Mouse (Mus musculus): ENCODE data around the gene Tmem160. TPM values are rescaled to one million over a fixed set of nuclear protein-coding genes. Genes with fewer than 3 reads are reported as not detected.

The Tmem160 gene
- polyA plus RNA-seq, 1 experiment from 2014 or later: 75.4 TPM

- ATAC-seq: no peak
- no peak overlapping the region for H3K4me3 ChIP-seq (ENCODE audit: low read depth, low read length)
- 93% methylated on average over 8 of the region's 8 CpGs for WGBS
- H3K27ac ChIP-seq (ENCODE audit: low read depth, low read length): no peak overlapping the region
- peaks cover 18% of the 10 kb centered on the region for H3K36me3 ChIP-seq (ENCODE audit: control insufficient read depth, insufficient read depth, low read length)
- no peaks in the 10 kb centered on the region for H3K27me3 ChIP-seq (replicated peaks; ENCODE audit: control insufficient read depth, insufficient read depth, low read length)
- no peak overlapping the region for H3K4me2 ChIP-seq (ENCODE audit: low read length)
- DNase-seq (ENCODE audit: low spot score): no peak
- H3K4me1 ChIP-seq (ENCODE audit: control insufficient read depth, insufficient read depth, low read length): peaks cover 5% of the 10 kb centered on the region; the same call in 1 of the 2 replicates
- no peaks in the 10 kb centered on the region for H3K9me3 ChIP-seq (replicated peaks; ENCODE audit: control insufficient read depth, low read length)
- no peak overlapping the region for H3K9ac ChIP-seq (ENCODE audit: low read length)
Observed at GRCm38 (mm10) chr7:16412220-16412896, 40.2 kb upstream of the Tmem160 start.

GRCm38 (mm10) chr7:16412930-16413329 is 39.6 kb upstream of the Tmem160 start:
- peaks cover 5% of the 10 kb centered on the region; the same call in 1 of the 2 replicates for H3K4me1 ChIP-seq (ENCODE audit: control insufficient read depth, insufficient read depth, low read length)
- ATAC-seq: no peak
- peaks cover 24% of the 10 kb centered on the region for H3K36me3 ChIP-seq (ENCODE audit: control insufficient read depth, insufficient read depth, low read length)
- no peaks in the 10 kb centered on the region for H3K9me3 ChIP-seq (replicated peaks; ENCODE audit: control insufficient read depth, low read length)
- no peak overlapping the region for H3K4me3 ChIP-seq (ENCODE audit: low read depth, low read length)
- no peak for DNase-seq (ENCODE audit: low spot score)
- no peak overlapping the region for H3K9ac ChIP-seq (ENCODE audit: low read length)
- H3K4me2 ChIP-seq (ENCODE audit: low read length): no peak overlapping the region
- H3K27ac ChIP-seq (ENCODE audit: low read depth, low read length): no peak overlapping the region
- no peaks in the 10 kb centered on the region for H3K27me3 ChIP-seq (replicated peaks; ENCODE audit: control insufficient read depth, insufficient read depth, low read length)
- 55% methylated on average over 2 of the region's 2 CpGs for WGBS

DNA sequence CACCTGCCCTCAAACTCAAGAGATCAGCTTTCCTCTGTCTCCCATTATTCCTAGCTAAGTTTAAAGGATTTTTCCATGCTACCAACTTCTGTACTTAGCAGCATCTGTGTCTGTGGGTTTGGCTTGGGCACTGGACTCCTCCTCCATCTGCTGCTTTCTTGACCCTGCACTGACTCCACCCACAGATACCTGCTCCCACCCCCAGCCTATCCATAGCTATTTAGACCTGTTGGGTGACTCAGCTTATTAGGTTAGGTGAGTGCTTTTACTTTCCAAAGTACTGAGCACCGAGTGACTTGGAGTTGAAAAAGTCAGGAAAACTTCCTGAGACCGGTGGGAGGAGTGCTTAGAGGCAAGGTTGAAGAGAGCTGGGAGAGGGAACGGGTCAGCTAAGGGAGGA is 37.2 kb upstream of the Tmem160 start:
- no peak overlapping the region for H3K4me3 ChIP-seq (ENCODE audit: low read depth, low read length)
- DNase-seq (ENCODE audit: low spot score): no peak
- peaks cover 5% of the 10 kb centered on the region; the same call in 1 of the 2 replicates for H3K4me1 ChIP-seq (ENCODE audit: control insufficient read depth, insufficient read depth, low read length)
- no peak overlapping the region for H3K4me2 ChIP-seq (ENCODE audit: low read length)
- H3K9me3 ChIP-seq (replicated peaks; ENCODE audit: control insufficient read depth, low read length): no peaks in the 10 kb centered on the region
- WGBS: 90% methylated on average over 3 of the region's 3 CpGs
- peaks cover 49% of the 10 kb centered on the region for H3K36me3 ChIP-seq (ENCODE audit: control insufficient read depth, insufficient read depth, low read length)
- H3K27ac ChIP-seq (ENCODE audit: low read depth, low read length): no peak overlapping the region
- no peaks in the 10 kb centered on the region for H3K27me3 ChIP-seq (replicated peaks; ENCODE audit: control insufficient read depth, insufficient read depth, low read length)
- no peak overlapping the region for H3K9ac ChIP-seq (ENCODE audit: low read length)
- ATAC-seq: no peak

DNA sequence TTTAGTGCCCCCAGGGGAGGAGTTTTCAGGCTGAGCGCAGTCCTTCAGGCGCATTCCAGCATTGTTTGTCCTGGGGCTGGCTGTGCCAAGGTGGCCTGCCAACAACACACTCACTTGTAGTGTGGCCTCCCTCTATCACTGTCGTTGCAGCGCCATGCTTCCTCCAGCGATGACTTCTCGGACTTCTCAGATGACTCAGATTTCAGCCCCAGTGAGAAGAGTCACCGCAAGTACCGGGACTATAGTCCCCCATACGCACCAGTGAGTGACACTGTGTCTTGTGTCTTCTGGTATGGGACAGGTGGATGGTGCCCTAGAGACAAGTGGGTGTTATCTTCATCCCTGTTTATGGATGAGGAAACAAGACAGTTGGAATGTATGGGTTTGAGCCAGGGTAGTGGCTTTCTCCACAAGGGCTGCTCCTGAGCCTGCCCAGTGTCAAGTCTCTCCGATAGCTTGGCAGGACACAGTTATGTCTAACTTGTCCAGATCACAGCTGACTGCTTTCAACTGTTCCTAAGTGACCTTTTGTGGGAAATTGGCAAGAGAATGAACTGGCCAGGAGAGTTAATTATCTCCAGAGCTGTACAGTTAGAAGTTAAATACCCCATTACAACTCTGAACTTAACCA is 35.3 kb upstream of the Tmem160 start:
- Histone ChIP-seq H3K4me3 (ENCODE audit: low read depth, low read length) (no peak overlapping the region), H3K4me2 (ENCODE audit: low read length) (no peak overlapping the region), H3K9me3 (replicated peaks; ENCODE audit: control insufficient read depth, low read length) (no peaks in the 10 kb centered on the region), H3K9ac (ENCODE audit: low read length) (no peak overlapping the region), H3K27me3 (replicated peaks; ENCODE audit: control insufficient read depth, insufficient read depth, low read length) (no peaks in the 10 kb centered on the region), H3K4me1 (ENCODE audit: control insufficient read depth, insufficient read depth, low read length) (peaks cover 5% of the 10 kb centered on the region; the same call in 1 of the 2 replicates), H3K27ac (ENCODE audit: low read depth, low read length) (no peak overlapping the region), H3K36me3 (ENCODE audit: control insufficient read depth, insufficient read depth, low read length) (peaks cover 67% of the 10 kb centered on the region)
- DNase-seq (ENCODE audit: low spot score): no peak
- 92% methylated on average over 10 of the region's 10 CpGs for WGBS
- no peak for ATAC-seq

DNA sequence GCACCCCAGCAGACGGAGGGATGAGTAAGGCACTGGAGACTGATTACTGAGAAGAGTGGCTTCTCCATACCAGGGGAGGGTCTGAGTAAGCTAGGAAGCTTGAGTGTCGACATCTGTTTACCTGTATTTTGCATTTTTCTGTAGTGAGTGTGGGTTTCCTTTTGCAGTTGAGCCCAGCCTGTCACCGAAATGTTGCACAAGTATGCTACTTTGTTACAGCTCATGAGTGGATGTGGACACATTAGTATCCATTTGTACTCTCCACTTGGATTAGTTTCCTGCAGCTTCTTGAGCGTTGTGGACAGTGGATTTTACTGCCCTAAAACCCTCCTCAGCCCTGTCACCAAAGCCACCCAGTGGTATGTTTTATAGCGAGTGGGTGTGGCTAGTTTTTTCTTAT is 33.9 kb upstream of the Tmem160 start:
- H3K4me3 ChIP-seq (ENCODE audit: low read depth, low read length): no peak overlapping the region
- H3K36me3 ChIP-seq (ENCODE audit: control insufficient read depth, insufficient read depth, low read length): peaks cover 82% of the 10 kb centered on the region
- H3K4me1 ChIP-seq (ENCODE audit: control insufficient read depth, insufficient read depth, low read length): no peaks in the 10 kb centered on the region
- no peaks in the 10 kb centered on the region for H3K9me3 ChIP-seq (replicated peaks; ENCODE audit: control insufficient read depth, low read length)
- H3K27ac ChIP-seq (ENCODE audit: low read depth, low read length): no peak overlapping the region
- 95% methylated on average over 5 of the region's 5 CpGs for WGBS
- no peak for DNase-seq (ENCODE audit: low spot score)
- no peak for ATAC-seq
- no peak overlapping the region for H3K4me2 ChIP-seq (ENCODE audit: low read length)
- H3K9ac ChIP-seq (ENCODE audit: low read length): no peak overlapping the region
- no peaks in the 10 kb centered on the region for H3K27me3 ChIP-seq (replicated peaks; ENCODE audit: control insufficient read depth, insufficient read depth, low read length)

- no peaks in the 10 kb centered on the region for H3K27me3 ChIP-seq (replicated peaks; ENCODE audit: control insufficient read depth, insufficient read depth, low read length)
- 95% methylated on average over 8 of the region's 8 CpGs for WGBS
- H3K9ac ChIP-seq (ENCODE audit: low read length): no peak overlapping the region
- no peaks in the 10 kb centered on the region for H3K9me3 ChIP-seq (replicated peaks; ENCODE audit: control insufficient read depth, low read length)
- DNase-seq (ENCODE audit: low spot score) (no peak), ATAC-seq (no peak)
- H3K4me1 ChIP-seq (ENCODE audit: control insufficient read depth, insufficient read depth, low read length): no peaks in the 10 kb centered on the region
- H3K27ac ChIP-seq (ENCODE audit: low read depth, low read length): no peak overlapping the region
- H3K4me2 ChIP-seq (ENCODE audit: low read length): no peak overlapping the region
- H3K36me3 ChIP-seq (ENCODE audit: control insufficient read depth, insufficient read depth, low read length): peaks cover 94% of the 10 kb centered on the region
- no peak overlapping the region for H3K4me3 ChIP-seq (ENCODE audit: low read depth, low read length)
Observed at GRCm38 (mm10) chr7:16420493-16421118, 32.0 kb upstream of the Tmem160 start.

DNA sequence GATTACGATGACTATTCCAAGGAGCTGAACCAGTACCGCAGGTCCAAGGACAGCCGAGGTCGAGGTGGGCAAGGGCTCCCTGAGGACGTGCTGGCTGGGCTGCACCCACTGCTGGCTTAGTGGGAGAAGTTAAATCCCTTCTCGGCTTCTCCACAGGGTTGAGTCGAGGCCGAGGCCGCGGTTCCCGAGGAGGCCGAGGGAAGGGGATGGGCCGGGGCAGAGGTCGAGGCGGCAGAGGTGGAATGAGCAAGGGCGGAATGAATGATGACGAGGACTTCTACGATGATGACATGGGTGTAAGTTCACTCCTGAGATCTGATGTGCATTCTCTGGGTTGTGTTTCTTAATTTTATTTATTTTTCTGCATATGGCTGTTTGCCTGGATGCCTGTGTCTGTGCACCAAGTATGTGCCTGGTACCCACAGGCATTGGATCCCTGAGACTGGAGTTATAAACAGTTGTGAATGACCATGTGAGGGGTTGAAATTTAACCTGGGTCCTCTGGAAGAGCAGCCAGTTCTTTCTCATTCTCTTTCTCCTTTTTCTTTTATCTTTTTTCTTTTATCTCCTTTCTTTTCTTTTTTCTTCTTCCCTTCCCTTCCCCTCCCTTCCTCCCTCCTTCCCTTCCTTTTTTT is 30.2 kb upstream of the Tmem160 start:
- no peak overlapping the region for H3K27ac ChIP-seq (ENCODE audit: low read depth, low read length)
- no peak overlapping the region for H3K4me2 ChIP-seq (ENCODE audit: low read length)
- no peaks in the 10 kb centered on the region for H3K27me3 ChIP-seq (replicated peaks; ENCODE audit: control insufficient read depth, insufficient read depth, low read length)
- no peak overlapping the region for H3K4me3 ChIP-seq (ENCODE audit: low read depth, low read length)
- WGBS: 91% methylated on average over 18 of the region's 18 CpGs
- no peak for DNase-seq (ENCODE audit: low spot score)
- H3K9me3 ChIP-seq (replicated peaks; ENCODE audit: control insufficient read depth, low read length): no peaks in the 10 kb centered on the region
- no peak for ATAC-seq
- H3K36me3 ChIP-seq (ENCODE audit: control insufficient read depth, insufficient read depth, low read length): peaks cover 100% of the 10 kb centered on the region
- no peaks in the 10 kb centered on the region for H3K4me1 ChIP-seq (ENCODE audit: control insufficient read depth, insufficient read depth, low read length)
- no peak overlapping the region for H3K9ac ChIP-seq (ENCODE audit: low read length)

DNA sequence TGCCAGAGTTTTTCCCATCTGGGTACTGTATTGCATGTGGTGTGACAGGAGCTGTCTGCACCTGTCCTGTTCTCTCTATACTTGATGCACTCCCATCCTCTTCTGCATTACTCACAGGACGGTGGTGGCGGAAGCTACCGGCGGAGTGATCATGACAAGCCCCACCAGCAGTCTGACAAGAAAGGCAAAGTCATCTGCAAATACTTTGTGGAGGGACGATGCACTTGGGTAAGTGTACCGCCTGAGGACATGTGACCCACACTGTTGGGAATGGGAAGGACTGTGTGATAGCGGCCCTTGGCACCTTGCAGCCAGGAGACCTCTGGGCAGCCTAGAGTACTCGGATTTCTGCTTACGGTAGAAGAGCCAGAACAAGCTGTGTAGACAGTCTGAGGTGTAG is 28.8 kb upstream of the Tmem160 start:
- H3K9ac ChIP-seq (ENCODE audit: low read length): no peak overlapping the region
- 93% methylated on average over 9 of the region's 9 CpGs for WGBS
- no peaks in the 10 kb centered on the region for H3K4me1 ChIP-seq (ENCODE audit: control insufficient read depth, insufficient read depth, low read length)
- ATAC-seq (no peak), DNase-seq (ENCODE audit: low spot score) (no peak)
- peaks cover 100% of the 10 kb centered on the region for H3K36me3 ChIP-seq (ENCODE audit: control insufficient read depth, insufficient read depth, low read length)
- no peak overlapping the region for H3K4me3 ChIP-seq (ENCODE audit: low read depth, low read length)
- no peaks in the 10 kb centered on the region for H3K27me3 ChIP-seq (replicated peaks; ENCODE audit: control insufficient read depth, insufficient read depth, low read length)
- no peak overlapping the region for H3K4me2 ChIP-seq (ENCODE audit: low read length)
- H3K9me3 ChIP-seq (replicated peaks; ENCODE audit: control insufficient read depth, low read length): no peaks in the 10 kb centered on the region
- no peak overlapping the region for H3K27ac ChIP-seq (ENCODE audit: low read depth, low read length)

Measured in forebrain, embryonic 14.5 days (tissue).